Mouse (Mus musculus): ENCODE measurements around the gene Scrt2.

Gene Scrt2

GRCm38 (mm10) chr2:152081641-152082448, 516 bp downstream of the Scrt2 start:
- peak; percentile 85 for DNase-seq (ENCODE audit: inconsistent ontology term)

DNA sequence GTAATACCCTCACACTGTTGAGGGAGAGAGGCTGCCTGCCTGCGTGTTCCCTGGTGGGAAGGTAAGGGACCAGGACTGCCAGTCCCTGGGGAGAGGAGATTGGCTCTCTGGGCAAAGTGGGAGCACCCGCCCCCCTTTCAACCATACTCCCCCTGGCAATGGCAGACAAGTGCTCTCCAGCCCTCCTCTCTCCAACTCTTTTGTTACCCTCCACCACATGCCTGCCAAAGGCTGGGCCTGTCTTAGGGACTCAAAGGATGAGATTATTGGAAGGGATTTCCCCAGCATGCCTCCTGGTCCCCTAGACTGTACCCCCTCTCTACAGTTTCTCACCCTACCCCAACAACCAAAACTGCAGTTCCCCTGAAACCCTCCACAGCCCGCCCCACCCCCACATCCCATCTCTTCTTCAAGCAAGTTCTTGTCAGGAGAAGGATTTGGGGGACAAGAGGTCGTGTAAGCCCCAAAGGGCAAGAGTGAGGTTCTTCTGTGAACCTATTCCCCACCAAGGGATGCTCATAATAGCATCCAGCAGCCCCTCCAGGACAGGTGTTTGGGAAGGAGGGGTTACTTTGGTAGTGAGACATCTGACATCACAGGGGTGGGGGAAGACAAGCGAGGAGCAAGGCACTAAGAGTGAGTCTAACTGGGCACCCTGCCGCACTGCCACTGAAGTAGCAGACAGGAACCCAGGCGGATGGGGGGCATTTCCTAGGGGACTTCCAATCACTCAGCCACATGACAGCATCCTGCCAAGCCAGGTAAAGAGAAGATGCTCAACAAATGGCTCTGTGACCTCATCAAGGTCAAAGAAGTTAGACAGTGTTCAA, 1.3 kb downstream of the Scrt2 start:
- no peak for DNase-seq (ENCODE audit: inconsistent ontology term)

DNA sequence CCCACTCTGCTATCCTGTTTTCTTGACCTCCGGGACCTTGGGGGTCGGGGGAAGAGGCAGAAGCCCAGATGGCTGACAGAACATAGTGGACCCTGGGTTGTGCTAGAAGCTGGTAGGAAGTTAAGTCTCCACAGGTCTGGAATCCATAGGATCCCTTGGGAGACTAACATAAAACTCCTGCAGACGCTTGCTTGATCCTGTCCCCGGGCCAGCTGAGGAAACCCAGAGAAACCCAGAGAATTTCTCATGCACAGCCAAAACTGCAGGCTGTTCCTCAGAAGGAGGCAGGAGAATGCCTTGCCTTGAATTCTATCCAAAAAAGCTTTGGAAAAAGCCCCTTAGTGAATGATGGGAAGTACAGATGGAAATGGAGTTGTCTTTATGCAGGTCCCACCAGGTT, 2.1 kb downstream of the Scrt2 start:
- DNase-seq (ENCODE audit: inconsistent ontology term), result no peak

GRCm38 (mm10) chr2:152084298-152084697, 3.0 kb downstream of the Scrt2 start:
- no peak for DNase-seq (ENCODE audit: inconsistent ontology term)

DNA sequence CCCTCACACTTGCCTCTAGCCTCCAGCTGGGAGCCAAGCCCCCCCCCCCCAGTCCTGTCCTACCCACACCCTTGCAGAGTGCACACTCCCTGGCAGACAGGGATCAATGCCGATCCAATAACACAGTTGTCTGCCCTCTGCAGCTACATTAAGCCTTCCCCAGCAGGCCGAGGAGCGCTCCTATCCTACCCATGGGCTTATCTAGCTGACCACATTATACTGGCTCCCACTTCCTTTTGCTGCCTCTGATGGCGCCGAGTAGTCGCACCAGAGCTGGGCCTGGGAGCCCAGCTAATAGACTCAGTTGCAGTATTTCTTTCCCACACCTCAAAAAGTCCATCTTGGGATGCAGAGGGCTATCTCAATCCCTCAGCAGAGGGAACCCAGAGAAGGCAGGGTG, 4.1 kb downstream of the Scrt2 start:
- DNase-seq (ENCODE audit: inconsistent ontology term), result no peak

GRCm38 (mm10) chr2:152086451-152086850, 5.1 kb downstream of the Scrt2 start:
- DNase-seq (ENCODE audit: inconsistent ontology term), result no peak

- DNase-seq (ENCODE audit: inconsistent ontology term), result no peak
Observed at GRCm38 (mm10) chr2:152087111-152087510, 5.8 kb downstream of the Scrt2 start.

- peak; percentile 30 for DNase-seq (ENCODE audit: inconsistent ontology term)
Observed at GRCm38 (mm10) chr2:152089078-152089477, 7.7 kb downstream of the Scrt2 start.

DNA sequence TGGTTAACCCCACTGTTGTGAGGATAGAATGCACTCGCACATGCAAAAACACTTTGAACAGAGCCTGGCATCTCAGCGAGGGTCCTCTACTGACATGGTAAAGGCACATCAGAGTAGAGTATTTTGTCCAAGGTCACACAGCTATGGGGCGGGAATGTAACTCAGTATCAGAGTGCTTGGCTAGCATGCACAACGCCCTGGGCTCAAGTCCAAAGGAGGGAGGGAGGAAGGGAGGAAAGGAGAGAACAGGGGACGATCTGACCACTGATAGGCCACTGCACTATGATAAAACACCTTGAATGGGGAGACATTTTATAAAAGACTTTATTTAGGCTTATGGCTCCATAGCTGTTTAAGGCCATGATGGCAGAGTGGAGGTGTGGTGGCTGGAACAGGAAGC, 8.3 kb downstream of the Scrt2 start:
- no peak for DNase-seq (ENCODE audit: inconsistent ontology term)

DNA sequence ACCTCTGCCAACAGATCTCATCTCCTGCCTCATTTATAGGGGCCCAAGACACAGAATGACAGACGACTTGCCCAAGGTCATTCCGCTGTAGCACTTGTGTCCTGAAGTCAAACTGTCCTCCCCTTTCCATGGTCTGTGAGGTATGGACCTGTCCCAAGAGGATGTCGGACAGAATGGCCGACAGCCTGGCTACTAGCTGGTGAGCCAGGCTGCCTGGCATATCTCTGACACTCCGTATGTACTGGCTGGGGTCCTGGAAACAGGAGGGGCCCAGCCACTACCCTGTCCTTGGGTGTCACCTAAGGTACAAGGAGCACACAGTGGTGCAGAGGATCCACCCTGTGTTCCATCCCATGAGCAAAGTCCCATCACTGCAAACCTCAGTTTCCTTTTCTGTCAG, 9.2 kb downstream of the Scrt2 start:
- DNase-seq (ENCODE audit: inconsistent ontology term), result no peak

- DNase-seq (ENCODE audit: inconsistent ontology term), result no peak
Observed at GRCm38 (mm10) chr2:152091342-152092056, 10.2 kb downstream of the Scrt2 start.

- DNase-seq (ENCODE audit: inconsistent ontology term), result no peak
Observed at GRCm38 (mm10) chr2:152092927-152093326, 11.6 kb downstream of the Scrt2 start.

- DNase-seq (ENCODE audit: inconsistent ontology term), result no peak
Observed at GRCm38 (mm10) chr2:152093356-152093792, 12.0 kb downstream of the Scrt2 start.

DNA sequence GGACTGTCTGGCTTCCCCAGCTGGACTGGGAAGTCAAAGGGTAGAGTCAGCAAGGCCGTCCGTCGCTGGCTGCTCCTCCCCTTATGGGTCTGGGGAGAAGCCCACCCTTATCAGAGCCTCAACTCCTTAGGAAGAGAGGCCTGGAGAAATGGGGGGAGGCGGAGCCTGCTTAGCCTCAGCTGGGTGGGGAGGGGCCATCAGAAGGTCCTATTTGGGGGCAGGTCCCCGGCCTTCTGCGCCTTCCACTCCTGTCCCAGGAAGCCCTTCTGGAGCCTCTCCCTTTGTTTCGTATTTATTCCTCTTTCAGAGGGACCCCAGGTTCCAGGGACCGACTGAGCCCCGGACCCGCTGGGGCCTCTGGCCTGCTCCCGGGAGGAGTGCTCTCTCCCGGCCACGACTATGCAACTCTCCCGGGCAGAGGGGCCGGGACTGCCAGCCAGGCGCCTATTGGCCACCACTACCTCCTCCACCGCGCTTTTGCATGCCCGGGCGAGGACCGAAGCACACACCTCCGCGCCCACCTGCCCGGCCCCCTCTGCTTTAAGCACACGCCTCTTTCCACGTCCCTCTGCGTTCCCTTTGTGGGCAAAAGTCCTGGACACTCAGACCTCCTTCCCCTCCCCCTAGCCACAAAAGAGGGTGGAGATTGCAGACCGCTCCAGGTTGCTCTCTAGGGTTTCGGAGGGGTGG, 13.7 kb downstream of the Scrt2 start:
- no peak for DNase-seq (ENCODE audit: inconsistent ontology term)

DNA sequence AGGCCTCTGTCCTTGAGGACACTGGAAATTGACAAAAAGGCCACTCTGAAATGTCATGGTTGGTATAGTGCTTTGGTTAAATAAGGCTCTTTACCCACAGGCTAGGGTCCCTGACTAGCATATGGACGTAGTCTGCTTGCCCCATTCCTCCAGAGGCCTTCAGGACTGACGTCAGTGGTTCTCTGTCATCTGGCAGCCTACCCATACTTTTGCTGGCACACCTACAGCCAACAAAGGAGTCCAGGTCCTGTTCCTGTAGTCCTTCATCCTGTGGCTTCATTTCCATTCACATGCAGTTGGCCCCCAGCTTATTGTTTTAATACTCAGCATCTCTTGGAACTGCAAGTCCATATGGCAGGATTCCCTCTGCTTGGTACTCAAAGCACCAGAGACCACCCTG, 15.6 kb downstream of the Scrt2 start:
- no peak for DNase-seq (ENCODE audit: inconsistent ontology term)

DNA sequence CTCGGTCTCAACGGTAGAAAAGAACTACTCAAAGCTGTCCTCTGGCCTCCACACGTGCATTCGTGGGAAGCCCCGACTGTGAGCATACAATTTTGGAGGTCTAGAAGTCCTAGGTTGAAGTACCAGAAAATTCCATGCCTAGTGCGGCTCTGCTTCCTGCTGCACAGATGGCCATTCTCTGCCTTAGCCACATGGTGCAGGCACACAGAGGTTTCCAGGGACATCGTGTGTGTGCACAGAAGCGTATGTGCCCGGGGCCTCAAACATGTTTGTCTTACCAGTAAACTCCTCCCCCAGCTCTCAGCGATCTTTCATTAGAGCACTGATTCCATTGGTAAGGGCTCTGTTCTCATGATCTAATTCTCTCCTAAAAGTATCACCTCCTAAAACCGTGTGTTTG, 16.6 kb downstream of the Scrt2 start:
- DNase-seq (ENCODE audit: inconsistent ontology term), result no peak

GRCm38 (mm10) chr2:152099538-152099937, 18.2 kb downstream of the Scrt2 start:
- DNase-seq (ENCODE audit: inconsistent ontology term), result no peak

- peak; percentile 29 for DNase-seq (ENCODE audit: inconsistent ontology term)
Observed at GRCm38 (mm10) chr2:152101761-152102160, 20.4 kb downstream of the Scrt2 start.

GRCm38 (mm10) chr2:152102369-152102768, 21.0 kb downstream of the Scrt2 start:
- no peak for DNase-seq (ENCODE audit: inconsistent ontology term)

DNA sequence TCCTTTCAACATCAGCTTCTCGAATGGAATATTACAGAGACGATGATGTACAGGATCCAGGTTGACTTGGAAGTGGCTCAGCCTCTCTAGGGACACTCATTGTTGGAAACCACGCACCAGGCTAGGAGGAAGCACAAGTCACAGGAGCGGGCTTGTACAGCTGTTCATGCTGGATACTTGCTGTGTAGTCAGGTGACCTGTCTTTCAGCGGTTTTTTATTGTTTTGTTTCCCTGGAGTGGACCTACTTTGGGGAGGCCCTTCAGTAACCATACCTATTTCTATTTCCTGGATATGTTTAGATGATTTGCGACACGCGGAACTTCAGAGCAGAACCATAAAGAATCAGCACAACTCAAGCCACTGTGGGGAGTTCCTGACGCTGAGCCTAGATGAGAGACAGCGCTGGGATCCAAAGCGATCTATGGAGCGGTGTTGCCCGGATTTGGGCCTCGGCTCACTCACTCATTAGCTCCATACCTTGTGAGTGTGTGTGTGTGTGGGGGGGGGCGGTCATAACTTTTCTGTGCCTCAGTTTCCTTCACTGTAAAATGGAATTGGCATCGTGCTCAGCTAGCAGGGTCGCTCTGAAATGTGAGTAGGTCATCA, 23.5 kb downstream of the Scrt2 start:
- DNase-seq (ENCODE audit: inconsistent ontology term), result no peak
